Mouse (Mus musculus): ENCODE results near the gene Gnl3l. TPM values are rescaled to one million over a fixed set of nuclear protein-coding genes. Genes with fewer than 3 reads are reported as not detected.

Gene Gnl3l
- polyA plus RNA-seq, 1 experiment from 2014 or later = 26.8 TPM

DNA sequence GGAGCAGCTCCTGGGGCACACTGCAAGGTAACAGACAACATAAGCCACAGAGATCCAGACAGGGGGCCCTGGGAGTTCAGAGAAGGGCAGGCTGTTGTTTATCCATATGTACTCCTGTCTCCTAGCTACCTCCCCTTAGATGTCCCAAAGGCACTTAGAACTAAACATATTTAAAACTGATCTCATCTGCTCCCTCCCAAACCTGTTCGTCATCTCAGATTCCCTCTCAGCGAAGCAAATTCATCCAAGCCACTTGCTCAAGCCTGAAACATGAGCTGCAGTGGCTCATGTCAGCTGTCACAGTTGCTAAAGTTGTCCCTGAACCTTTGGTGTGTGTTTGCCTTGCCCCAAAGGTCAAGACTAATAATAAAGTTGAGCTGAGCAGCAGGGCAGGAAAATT lies 61.7 kb downstream of the Gnl3l start:
- Histone ChIP-seq H3K36me3 (no peaks in the 10 kb centered on the region), H3K4me3 (replicated peaks) (no peak overlapping the region), H3K9ac (no peak overlapping the region), H3K27ac (0 out of 2 replicates have a peak overlapping the region, but pooled peaks have one; percentile 21), H3K4me1 (no peaks in the 10 kb centered on the region), H3K9me3 (no peaks in the 10 kb centered on the region), H3K27me3 (replicated peaks) (no peaks in the 10 kb centered on the region), H3K4me2 (no peak overlapping the region)
- ATAC-seq (ENCODE audit: insufficient read depth, low FRiP score, low read depth) = no peak
- WGBS = 33% methylated on average over 2 of the region's 2 CpGs

GRCm38 (mm10) chrX:150954721-150955120 lies 62.4 kb downstream of the Gnl3l start:
- Histone ChIP-seq H3K9me3 (no peaks in the 10 kb centered on the region), H3K9ac (no peak overlapping the region), H3K4me3 (replicated peaks) (no peak overlapping the region), H3K27me3 (replicated peaks) (no peaks in the 10 kb centered on the region), H3K4me2 (no peak overlapping the region), H3K4me1 (no peaks in the 10 kb centered on the region), H3K27ac (no peak overlapping the region), H3K36me3 (no peaks in the 10 kb centered on the region)
- ATAC-seq (ENCODE audit: insufficient read depth, low FRiP score, low read depth) = no peak
- 96% methylated on average over 1 of the region's 1 CpGs for WGBS

Other genes with a start within 250 kb of the Gnl3l start
- 497 and 503 TPM in 2 replicates for gene Maged2, start 203.0 kb downstream of the Gnl3l start, polyA plus RNA-seq (2015; fragmentation: Nextera tagmentation; extraction: Ambion mirVana)
- gene Fgd1, start 28.8 kb upstream of the Gnl3l start, polyA plus RNA-seq (2015; fragmentation: Nextera tagmentation; extraction: Ambion mirVana) = 7.7 and 8.1 TPM in 2 replicates
- gene Tsr2, start 79.2 kb upstream of the Gnl3l start, polyA plus RNA-seq (2015; fragmentation: Nextera tagmentation; extraction: Ambion mirVana) = 31.6 and 32.3 TPM in 2 replicates
- gene Wnk3, start 180.8 kb upstream of the Gnl3l start, polyA plus RNA-seq (2015; fragmentation: Nextera tagmentation; extraction: Ambion mirVana) = 1.3 and 1.6 TPM in 2 replicates

All from stomach, embryonic 15.5 days (tissue).